Mouse (Mus musculus): ENCODE measurements around the gene Sct.

DNA sequence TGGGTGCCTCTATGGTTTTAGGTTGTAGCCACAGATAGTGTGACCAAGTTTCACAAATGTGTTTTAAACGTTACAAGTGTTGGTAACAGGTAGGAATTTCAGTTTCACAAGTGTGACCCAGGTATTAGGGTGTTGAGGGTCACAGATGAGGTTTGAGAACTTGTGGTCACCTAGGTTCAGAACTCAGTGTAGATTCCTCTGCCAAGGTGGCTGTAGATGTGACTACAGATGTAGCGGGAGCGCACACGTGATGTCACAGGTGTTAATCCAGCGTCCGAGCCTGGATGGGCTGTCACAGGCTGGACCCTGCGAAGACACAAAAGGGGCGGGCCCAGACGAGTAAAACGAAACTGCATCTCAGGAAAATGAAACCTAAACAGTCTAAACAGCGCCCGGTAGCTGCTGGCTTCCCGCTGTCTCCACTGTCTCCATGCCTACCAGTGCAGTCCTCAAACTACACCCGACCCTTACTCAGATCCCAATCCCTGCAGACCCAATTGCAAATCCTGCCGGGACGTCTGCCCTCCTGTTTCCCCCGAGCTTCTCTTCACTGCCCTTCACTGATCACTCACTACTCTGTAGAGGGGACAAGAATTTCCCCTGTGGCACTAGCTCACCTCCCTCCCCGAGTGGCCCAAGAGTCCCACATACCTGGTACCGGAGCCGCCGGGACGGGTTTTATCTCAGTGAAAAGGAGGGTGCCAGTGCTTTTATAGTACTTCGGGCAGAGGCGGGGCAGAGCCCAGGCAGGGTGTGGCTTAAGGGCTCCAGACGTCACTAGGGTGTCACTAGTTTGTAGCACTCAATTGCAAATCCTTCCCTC, 13.0 kb downstream of the Sct start, which contains the start of gene Irf7:
- TF ChIP-seq POLR2A (IDR thresholded peaks at IDR 0.05; ENCODE audit: low read depth, low read length) (peak; percentile 62; the same call in 1 of the 2 replicates), CTCF (IDR thresholded peaks at IDR 0.05; ENCODE audit: borderline replicate concordance, insufficient read depth, low read length) (no peak)
